Mouse (Mus musculus) cerebellum, postnatal 4 days (tissue): Measurements from ENCODE around the gene Zfyve28.
A peak's percentile ranks its signal among the peaks of the same experiment; 100 is the strongest.

Source experiments
- DNase-seq, 2 experiments: peaks; one replicate each; pipeline ENCODE4 v3.0.0; 2022; ENCODE audit warnings: low spot score in 2 of 2, mixed read lengths in 1 of 2

The Zfyve28 gene

DNA sequence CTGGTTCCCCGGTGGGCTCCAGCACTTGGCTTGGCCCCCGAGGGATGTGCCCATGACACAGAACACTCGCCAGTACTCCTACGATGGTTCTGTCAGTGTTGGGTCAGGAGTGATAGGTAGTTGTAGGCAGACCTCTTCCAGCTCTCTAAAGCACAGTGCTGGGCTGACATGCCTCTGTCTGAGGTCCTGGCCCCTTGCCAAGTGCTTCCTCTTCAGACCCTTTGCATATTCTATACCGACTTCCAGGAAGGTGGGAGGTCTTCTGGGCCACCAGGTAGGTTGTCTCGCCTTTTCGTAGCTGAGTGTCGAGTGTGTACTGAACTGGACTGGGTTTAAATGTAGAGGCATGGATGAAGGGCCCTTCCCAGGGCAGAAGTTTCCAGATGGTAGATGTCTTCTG lies 74.6 kb downstream of the Zfyve28 start:
- DNase-seq: no peak

DNA sequence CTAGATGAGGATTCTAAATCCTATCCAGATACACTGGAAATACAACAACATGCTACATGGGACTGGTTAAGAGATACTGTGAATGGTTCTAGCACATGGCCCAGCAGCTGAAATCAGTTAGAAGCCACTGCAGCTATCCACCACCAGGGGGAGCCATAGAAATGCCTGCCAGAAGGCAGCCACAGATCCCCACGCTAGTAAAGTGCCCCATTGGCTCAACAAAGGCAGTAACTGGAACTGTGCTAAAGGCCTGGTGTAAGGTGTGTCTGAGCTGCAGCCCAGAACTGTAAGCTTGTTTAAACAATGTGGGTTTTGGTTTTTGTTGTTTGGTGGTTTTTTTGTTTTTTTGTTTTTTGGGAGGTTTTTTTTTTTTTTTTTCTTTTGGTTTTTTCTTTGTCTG lies 78.0 kb downstream of the Zfyve28 start:
- peak in 1 of 2 experiments; percentile 75 for DNase-seq

DNA sequence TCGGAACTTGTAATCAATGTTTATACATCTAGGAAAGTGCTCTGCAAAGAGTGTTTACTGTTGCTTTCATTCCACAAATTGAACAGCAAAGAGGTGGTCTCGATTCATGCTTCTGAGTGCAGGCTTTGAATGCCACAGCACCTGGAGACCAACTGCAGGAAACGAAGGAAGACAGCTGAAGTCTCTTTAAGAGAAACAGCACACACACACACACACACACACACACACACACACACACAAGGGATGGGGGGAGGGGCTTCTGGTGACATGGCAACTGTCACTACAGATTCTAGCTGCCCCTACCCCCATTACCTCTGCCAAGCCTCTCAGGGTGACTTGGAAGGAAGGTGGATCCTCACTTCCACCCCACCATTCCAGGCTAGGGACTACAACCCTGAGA lies 80.7 kb downstream of the Zfyve28 start:
- DNase-seq: no peak

DNA sequence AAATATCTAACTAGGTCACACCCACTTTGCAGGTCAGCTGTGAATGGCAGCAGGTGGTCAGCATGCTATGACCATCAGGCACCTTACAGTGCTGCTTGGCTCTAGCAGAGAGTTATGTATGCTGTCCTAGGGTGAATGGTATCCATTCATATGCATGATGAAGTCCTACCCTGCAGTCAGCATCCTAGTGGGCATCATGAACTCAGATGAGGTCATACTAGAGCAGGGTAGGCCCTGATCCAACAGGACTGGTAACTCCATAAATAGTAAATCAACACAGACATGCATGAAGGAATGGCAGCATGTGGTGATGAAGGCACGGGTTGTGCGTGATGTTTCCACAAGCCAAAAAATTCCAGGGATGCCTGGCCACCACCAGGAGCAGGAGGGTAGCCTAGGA lies 82.5 kb downstream of the Zfyve28 start:
- DNase-seq: no peak

DNA sequence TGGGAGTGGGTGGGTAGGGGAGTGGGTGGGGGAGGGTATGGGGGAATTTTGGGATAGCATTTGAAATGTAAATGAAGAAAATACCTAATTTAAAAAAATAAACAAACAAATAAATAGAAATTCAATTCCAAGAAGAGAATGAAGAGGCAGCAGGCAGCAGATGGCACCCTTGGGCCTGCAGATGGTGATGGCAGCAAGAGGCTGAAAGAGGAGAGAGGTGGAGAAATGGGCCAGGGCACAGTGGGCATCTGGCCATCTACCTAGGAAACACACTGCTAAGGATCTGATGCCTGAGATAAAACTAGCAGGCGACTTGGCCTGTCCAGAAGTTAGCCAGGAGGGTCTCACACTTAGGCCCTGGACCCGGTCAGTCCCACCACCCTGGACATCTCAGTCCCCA lies 83.3 kb downstream of the Zfyve28 start:
- DNase-seq: peak in 1 of 2 experiments; percentile 32

DNA sequence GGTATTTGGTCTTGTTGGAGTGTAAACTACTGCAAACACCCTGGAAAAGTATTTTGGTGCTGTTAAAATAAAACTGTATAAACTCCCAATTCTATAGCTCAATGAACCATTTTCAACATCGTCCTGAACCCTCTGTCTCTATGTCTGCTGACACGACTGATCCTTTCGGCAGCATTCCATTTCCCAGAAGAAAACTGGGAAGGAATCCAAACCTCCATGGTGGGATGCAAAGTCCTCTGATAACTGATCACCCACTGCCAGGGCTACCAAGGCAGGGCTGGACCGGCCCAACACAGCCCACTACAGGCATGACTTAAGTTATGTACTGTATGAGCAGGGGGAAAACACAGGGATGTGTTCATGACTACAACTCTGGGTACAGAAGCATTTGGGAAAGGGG lies 86.2 kb downstream of the Zfyve28 start:
- no peak for DNase-seq

DNA sequence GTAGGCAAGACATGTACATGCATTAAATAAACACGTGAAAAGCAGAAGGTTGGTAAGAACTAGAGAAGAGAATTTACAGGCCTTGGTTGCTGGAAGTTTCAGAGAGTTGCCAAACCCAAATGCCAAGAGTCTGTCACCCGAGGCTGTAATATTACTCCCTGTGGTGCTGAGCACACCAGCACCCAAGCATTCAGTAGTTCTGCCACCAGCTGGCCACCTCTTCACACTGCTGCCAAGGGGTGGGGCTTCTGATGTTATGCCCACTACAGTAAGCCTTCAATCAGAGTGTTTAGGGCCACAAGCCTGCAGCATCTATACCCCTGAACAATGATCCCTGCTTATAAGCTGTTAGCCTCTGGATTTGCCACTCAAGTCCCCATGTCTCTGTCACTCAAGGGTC lies 86.9 kb downstream of the Zfyve28 start:
- no peak for DNase-seq

DNA sequence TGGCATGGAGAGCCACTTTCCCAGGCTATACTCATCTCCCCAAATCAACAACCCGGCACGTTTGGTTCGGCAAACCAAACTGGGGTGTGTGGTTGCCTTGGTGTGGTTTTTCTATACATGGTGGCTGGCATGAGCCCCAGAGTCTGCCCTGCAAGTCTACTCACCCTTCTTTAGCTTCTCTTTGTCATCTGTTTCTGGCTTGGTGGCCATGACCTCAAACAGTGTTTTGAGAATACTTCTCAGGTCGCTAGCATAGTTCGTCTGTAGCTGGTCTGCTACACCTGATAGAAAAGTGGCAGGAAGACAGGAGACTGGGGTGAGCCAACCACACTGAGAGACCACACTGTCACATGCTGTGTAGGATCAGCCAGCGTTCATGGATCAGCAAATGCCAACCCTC lies 89.6 kb downstream of the Zfyve28 start:
- no peak for DNase-seq

DNA sequence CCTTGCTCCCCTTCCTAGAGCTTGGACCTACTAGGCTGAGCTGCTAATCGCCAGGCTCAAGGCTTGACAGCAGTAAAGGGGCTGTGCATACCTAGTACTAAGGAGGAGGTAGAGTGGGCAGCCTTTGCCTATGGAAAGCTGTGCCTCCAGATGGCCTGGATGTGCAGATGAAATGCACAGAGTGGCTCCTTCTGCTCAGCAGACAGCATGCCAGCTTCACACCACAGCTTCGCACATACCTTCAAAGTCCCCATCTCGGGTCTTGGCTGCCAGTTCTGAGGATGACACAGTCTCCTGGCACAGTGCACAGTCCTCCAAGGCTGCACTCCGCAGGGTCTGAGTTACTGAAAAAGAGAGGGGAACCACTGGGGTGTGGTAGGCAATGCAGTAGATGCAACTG lies 91.0 kb downstream of the Zfyve28 start:
- DNase-seq: peak in 1 of 2 experiments; percentile 30

DNA sequence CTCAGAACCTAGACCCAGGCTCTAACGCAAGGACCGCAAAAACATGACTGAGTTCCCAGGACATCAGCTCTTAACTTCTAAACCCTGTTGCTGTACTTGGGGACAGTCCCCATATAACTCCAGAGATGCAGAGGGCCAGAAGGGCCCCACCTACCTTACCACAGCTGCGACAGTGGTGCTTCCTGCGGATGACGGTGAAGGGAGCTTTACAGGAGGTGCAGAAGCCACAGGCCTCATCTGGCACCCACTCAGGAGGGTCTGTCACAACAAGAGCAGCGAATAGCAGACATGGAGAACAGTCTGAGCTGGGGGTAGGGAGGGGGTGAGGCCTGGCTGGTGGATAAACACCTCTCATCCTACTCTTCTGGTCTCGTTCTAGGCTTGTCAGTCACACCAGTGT lies 91.8 kb downstream of the Zfyve28 start:
- DNase-seq: no peak

DNA sequence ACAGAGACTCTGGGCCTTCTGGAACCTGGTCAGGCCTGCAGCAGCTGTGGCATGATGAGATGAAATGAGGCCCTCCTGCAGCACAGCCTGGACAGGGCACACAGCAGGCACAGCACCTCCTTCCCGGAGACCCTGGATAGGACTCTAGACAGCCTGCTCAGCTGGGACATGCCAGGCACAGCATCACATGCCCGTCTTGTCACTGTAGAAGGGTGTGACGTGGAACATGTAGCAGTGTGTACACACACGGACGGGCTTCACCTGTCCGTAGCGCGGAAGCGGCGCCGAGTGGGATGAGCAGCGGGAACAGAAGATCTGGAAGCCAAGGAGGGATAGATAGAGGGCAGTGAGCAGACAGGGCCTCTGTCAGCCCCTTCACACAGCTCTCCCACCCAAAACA lies 92.5 kb downstream of the Zfyve28 start:
- no peak for DNase-seq

DNA sequence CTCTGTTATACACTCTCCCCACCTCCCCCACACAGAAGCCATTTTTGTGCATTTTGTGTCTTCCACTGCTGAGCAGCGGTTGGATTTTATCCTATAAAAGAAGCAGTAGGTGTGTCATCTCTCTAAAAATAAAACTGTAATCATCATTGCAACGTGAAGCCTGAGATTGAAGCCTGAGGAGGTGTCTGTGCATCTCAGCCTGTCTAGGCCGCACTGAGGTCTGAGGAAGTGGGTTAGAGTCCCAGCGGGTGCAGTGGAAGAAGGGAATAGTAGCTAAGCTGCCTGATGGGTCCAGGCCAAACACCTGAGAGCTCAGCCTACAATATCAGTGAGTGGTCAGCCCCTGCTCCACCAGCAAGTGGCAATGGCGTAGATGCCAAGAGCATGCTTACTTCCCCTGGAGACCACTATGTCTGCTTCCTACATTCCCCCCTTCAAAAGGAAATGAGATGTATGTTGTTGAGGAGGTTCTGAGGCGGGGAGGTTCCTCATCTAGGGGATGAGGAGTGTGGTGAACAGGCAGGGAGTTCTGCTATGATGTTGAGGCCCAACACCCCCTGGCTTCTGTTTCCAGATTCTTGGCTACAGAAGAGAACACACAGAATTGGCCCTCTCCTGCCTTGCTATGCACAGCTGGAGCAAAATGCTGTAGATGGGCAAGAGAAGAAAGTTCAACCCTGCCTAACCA lies 93.1 kb downstream of the Zfyve28 start:
- DNase-seq: no peak

DNA sequence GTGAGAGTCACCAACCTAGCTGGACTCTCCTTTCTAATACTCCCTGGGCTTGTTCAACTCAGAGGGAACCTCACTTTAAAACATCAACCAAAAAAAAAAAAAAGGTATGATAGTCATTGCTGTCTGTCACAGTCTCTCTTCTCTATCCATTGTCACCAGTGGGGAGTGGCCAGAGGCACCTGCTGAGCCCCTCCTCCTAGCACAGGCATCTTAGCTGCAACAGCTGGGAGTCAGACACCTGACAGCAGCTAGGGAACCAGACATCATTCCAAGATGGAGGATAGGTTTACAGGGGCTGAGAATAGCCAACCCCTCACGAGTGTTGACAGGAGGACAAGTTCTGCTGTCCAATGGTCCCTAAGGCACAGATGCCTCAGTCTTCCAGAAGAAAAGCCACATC lies 93.8 kb downstream of the Zfyve28 start:
- no peak for DNase-seq

DNA sequence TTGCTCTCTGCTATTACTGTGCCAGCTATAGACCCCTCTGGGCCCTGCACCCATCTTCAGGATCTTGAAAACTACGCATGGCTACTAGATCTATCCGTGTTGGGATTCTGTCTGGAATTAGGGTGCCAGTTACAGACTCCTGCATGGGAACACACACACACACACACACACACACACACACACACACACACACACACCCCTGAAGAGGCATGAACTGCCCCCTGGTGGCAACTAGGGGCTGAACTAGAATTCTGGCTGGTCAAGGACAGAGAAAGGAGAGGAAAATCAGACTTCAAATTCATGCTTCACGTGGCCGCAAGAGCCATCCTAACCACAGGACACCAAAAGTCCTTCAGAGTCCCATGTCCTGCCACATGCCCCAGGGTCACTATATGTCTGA lies 96.4 kb downstream of the Zfyve28 start:
- DNase-seq: no peak

DNA sequence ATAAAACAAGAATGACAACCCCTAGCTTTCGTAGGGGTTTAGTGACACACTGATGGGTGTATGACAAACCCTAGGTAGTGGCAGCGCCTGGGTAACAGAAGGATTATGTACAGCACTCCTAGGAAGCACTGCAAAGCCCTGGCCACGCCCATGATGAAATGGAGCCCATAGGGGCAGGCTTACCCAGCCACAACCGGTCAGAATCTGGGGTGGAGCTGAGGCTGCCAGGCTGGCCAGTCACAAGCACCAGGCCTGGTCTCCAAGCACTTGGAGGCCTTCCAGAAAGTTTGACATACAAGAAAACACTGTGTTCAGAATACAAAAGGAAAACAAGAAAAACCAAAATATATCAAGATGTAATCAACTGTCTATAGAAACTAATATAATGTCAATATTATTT lies 97.2 kb downstream of the Zfyve28 start:
- DNase-seq: no peak

DNA sequence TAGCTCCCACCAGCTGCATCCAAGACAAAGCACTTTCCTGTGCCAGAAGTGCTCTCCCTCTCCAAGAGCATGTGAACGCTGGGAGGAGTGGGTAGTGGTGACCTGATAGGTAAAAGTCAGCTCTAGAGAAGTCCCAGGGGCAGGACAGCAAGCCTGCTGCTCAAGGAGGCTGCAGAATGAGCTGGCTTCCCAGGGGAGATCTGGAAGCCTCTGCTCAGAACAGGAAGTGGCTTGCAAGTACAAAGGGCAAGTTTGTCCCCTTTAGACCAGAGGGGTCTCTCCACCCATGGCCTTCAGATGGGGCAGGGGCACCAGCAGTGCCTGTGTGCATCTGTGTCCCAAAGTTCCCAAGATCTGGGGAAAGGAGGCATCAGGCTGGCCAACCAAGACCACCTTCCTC lies 98.7 kb downstream of the Zfyve28 start:
- DNase-seq: no peak

DNA sequence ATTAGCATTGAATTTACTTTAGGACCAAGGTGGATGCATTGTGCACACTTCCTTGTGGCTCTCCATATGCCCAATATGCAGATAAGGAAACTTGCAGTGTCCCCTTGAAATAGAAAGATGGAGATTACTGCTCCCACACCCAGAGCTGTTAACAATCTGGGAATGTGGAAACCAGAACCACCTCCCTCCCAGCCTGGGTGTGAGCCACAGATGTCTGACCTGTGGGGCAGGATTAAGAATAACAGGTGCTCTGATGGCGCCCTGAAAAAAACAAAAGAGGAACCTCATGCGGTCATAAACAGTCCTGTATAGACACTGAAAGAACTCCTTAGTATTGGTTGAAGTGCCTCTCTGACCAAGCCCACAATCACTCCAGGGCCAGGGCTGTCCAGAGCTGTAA lies 99.4 kb downstream of the Zfyve28 start:
- no peak for DNase-seq

DNA sequence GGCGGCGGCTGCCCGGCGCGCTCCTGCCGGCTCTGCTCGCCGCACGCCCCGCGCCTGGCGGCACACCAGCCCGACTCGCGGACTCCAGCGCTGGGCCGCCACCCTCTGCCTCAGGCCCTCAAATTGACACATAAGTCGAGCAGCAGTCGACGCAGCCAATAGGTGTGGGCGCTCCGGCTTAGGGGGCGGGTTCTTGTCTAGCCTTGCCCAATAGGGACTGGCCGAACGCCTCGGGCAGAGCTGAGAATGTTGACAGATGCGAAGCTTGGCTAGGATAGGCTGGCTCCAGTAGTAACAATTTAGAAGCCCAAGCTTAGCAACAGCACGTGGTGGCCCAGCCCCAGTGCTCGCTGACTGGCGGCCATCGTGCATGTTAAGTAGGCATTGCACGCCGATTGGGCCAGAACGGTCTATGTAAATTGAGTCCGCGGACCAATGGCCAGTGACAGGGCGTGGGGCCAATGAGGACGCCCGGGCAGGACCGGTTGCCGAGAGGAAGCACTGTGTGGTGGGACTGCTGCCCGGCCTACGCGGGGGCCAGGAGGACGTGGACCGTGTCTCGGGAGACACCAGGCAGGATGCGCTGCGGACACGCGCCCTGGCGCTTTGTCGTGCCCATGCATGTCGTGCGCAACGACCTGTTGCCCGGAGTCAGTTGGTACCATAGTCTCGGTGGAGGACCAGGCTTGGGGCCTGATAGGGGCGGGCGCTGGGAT lies 100.5 kb downstream of the Zfyve28 start, which contains the start of gene Mxd4:
Mxd4 (minus strand) TSS at position 120 of the 716 bp plus-strand sequence.
- DNase-seq: peak; percentile 96 to 99

DNA sequence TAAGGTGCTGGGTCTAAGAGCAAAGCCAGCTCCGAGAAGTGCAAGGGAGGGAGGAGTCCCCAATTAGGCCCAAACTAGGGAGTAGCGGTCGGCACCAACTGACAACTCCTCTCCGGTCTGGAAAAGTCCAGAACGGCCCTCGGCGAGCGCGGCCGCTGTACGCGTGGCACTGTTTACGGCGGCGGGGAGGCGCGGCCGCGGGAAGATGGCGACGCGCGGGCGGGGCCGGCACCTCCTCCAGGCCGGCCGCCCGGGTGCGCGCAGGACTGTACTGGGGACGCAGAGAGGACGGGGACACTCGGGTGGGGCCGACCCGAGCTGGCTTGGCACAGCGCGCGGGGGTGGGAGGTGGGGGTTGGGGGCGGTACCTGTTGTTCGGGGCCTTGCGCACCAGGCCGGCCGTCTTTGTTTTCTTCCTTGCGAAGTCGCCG lies 101.3 kb downstream of the Zfyve28 start:
- peak; percentile 19 to 45 for DNase-seq

DNA sequence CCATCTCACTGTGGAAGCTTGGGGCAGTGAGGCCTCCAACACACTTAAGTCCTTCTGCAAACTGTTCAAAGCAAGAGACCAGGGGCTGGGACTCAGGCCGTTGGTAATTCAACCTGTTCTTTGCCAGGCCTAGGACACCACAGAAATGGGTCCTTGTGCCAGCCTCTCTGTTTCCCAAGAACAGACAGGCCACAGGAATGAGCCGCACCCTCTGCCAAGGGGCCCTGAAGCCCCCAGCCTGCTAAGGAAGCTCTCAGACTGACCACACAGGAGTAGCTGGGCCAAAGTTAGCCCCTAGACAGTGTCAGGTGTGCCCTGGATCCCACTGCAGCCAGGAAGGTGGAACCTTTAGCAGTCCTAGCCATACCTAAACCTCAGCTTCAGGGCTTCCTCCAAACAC lies 101.9 kb downstream of the Zfyve28 start:
- DNase-seq: peak in 1 of 2 experiments; percentile 14

DNA sequence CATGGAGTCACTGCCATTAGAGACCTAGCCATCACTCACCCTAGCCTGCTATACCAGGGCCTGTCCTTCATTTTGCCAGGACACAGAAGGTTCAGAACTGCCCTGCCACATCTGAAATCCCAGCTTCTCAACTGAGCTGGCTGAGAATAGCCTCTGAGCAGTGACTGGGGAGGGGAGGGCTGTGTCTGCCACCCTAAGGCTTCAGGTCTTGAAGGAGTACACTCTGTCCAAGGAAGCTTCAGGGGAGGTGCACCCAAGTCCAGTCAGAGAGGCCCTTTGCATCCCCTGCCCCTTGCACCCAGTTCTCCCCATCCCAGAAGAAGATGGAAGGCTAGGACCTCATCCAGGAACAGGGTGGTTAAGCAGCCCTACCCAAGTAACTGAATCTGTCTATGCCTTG lies 102.5 kb downstream of the Zfyve28 start:
- DNase-seq: peak in 1 of 2 experiments; percentile 15

DNA sequence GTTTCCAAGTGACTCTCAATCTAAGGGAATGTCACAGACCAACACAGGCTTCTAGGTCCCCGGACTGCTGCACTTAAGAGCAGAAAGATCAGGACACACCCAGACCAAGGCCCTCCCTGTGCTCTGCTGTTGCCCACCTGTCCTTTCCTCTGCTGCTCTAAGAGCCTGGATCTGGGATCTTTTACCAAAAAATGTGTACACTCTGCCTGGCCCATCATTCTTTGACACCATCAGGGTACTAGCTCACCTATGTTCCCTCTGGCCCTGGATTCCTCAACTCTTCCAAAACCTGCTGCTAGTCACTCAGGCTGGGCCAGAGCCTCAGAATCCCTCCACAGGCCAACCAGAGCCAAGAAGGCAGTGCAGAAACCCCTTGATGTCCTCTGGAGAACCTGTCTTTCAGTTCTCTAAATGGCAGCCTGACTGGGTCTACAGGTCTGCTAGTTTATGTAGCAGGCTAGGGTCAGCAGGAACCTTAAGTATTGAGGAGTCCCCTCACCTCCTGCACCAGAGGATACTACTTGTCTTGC lies 103.1 kb downstream of the Zfyve28 start:
- no peak for DNase-seq

DNA sequence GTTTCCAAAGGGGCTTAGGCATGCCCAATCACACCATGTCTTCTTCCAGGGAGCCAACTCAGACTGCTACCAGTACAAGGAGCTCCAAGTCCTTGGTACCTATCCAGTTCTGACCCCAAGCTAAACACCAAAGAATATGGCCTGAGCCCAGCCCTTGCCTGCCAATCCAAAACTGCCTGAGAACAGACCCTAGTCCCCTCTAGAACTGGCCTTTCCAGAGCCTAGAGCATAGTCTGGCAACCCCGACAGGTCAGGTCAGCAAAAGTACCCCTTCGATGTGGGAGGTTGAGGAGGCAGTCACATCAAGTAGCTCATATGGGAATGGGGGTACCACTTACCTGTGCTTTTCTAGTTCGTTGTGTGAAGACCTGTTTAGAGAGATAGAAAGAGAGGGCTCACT lies 104.3 kb downstream of the Zfyve28 start:
- DNase-seq: no peak
